Comparison of ENCODE assay signal across 18 mouse cellular contexts in genomic region chr9:26728556-26728955, GRCm38 (mm10). TPM values are rescaled to one million over a fixed set of nuclear protein-coding genes. Genes with fewer than 3 reads are reported as not detected.
"Had no signal": no experiment of that assay in that cellular context is flagged by ENCODE, and none has a peak within 500 bp of the region (broad histone marks: within the 10 kb centered on the region; RNA-seq: fewer than 3 reads in every experiment).

No protein-coding gene starts in this region.

- H3K27me3 ChIP-seq: neural tube, embryonic 15.5 days had no signal

- H3K4me3 ChIP-seq: left cerebral cortex, adult 2 months; limb, embryonic 12.5 days; liver, embryonic 13.5 days; lung, embryonic 15.5 days; megakaryocyte, embryonic 14.5 days; midbrain, embryonic 12.5 days; neural tube, embryonic 15.5 days had no signal

- H3K4me2 ChIP-seq: limb, embryonic 12.5 days; liver, embryonic 13.5 days; lung, embryonic 15.5 days; midbrain, embryonic 12.5 days; neural tube, embryonic 15.5 days had no signal

- H3K9me3 ChIP-seq: limb, embryonic 12.5 days; liver, embryonic 13.5 days; lung, embryonic 15.5 days; megakaryocyte, embryonic 14.5 days; midbrain, embryonic 12.5 days; neural tube, embryonic 15.5 days had no signal

- H3K36me3 ChIP-seq: limb, embryonic 12.5 days; liver, embryonic 13.5 days; lung, embryonic 15.5 days; midbrain, embryonic 12.5 days; neural tube, embryonic 15.5 days had no signal

- H3K9ac ChIP-seq: limb, embryonic 12.5 days; liver, embryonic 13.5 days; liver, postnatal 0 days; lung, embryonic 15.5 days; midbrain, embryonic 12.5 days; neural tube, embryonic 15.5 days had no signal

- DNase-seq: kidney, adult 11 months; kidney, adult 9 months; kidney, postnatal 36 days; liver; liver, embryonic 13.5 days; liver, postnatal 0 days; lung, postnatal 14 days; thymus, postnatal 4 days had no signal

- H3K27ac ChIP-seq: kidney, postnatal 0 days; left cerebral cortex, adult 2 months; limb, embryonic 12.5 days; liver, embryonic 13.5 days; lung, embryonic 15.5 days; macrophage; midbrain, embryonic 12.5 days; neural tube, embryonic 15.5 days; stomach, postnatal 0 days had no signal

- ATAC-seq: liver, postnatal 0 days; midbrain, embryonic 16.5 days had no signal

- H3K4me1 ChIP-seq: liver, embryonic 13.5 days; megakaryocyte, embryonic 14.5 days had no signal

RNA-seq across cellular contexts. Expression of gene B3gat1, which starts 5.0 kb away (rescaled TPM):
- polyA plus RNA-seq: liver, embryonic 13.5 days; liver, postnatal 0 days; macrophage had no signal
